Mouse (Mus musculus): ENCODE results near the gene Dmwd. TPM values are rescaled to one million over a fixed set of nuclear protein-coding genes. Genes with fewer than 3 reads are reported as not detected.
"Not testable (repeated sequence)": the region's sequence is repeated elsewhere in the genome, so short reads cannot be mapped to it uniquely, and the experiment has no call there.

The Dmwd gene
- polyA plus RNA-seq, 1 experiment from 2014 or later, result 30.0 TPM

DNA sequence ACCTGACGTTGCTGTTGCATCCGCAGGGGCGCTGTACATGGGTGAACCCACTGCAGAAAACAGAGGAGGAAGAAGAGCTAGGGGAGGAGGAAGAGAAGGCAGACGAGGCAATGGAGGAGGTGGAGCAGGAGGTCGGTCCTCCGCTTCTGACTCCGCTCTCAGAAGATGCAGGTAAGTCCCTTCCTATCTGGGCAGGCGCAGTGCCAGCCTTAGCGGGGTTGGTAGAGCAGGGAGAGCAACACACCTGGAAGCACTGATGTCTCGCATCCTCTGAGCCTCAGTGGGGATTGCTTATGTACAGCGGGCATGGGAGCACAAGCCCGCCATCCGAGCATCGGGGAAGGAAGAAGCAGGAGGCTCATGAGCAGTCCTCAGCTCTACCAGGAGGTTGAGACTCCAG, 9.0 kb upstream of the Dmwd start:
- Histone ChIP-seq H3K4me2 (ENCODE audit: low read length) (no peak overlapping the region), H3K4me1 (ENCODE audit: control insufficient read depth, insufficient read depth, low read depth, low read length) (no peaks in the 10 kb centered on the region), H3K9me3 (ENCODE audit: control insufficient read depth, low read length) (no peaks in the 10 kb centered on the region), H3K36me3 (ENCODE audit: control insufficient read depth, insufficient read depth, low read length) (no peaks in the 10 kb centered on the region), H3K27ac (ENCODE audit: low read depth, low read length) (no peak overlapping the region), H3K27me3 (replicated peaks; ENCODE audit: control insufficient read depth, insufficient read depth, low read length) (peaks cover 19% of the 10 kb centered on the region), H3K4me3 (ENCODE audit: low read length) (no peak overlapping the region), H3K9ac (ENCODE audit: low read depth, low read length) (no peak overlapping the region)
- 48% methylated on average over 14 of the region's 14 CpGs for WGBS
- ATAC-seq, result no peak

DNA sequence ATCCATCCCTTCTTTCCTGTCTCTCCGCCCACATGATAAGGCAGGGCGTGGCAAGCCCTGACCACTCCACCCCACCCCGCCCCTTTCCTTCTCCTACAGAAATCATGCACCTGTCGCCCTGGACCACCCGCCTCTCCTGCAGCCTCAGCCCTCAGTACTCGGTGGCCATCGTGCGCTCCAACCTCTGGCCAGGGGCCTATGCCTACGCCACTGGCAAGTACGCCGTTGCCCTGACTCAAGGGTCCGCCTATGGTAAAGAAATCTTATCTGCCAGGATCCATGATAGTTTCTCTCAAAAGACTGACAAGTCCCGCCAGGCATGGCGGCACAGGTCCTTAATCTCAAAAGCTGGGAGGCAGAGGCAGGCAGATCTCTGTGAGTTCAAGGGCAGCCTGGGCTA, 8.1 kb upstream of the Dmwd start:
- peaks cover 19% of the 10 kb centered on the region for H3K27me3 ChIP-seq (replicated peaks; ENCODE audit: control insufficient read depth, insufficient read depth, low read length)
- H3K9ac ChIP-seq (ENCODE audit: low read depth, low read length), result no peak overlapping the region
- H3K36me3 ChIP-seq (ENCODE audit: control insufficient read depth, insufficient read depth, low read length), result no peaks in the 10 kb centered on the region
- no peak overlapping the region for H3K4me3 ChIP-seq (ENCODE audit: low read length)
- no peaks in the 10 kb centered on the region for H3K9me3 ChIP-seq (ENCODE audit: control insufficient read depth, low read length)
- no peak for ATAC-seq
- H3K27ac ChIP-seq (ENCODE audit: low read depth, low read length), result no peak overlapping the region
- WGBS, result 69% methylated on average over 14 of the region's 14 CpGs
- H3K4me1 ChIP-seq (ENCODE audit: control insufficient read depth, insufficient read depth, low read depth, low read length), result no peaks in the 10 kb centered on the region
- no peak overlapping the region for H3K4me2 ChIP-seq (ENCODE audit: low read length)

DNA sequence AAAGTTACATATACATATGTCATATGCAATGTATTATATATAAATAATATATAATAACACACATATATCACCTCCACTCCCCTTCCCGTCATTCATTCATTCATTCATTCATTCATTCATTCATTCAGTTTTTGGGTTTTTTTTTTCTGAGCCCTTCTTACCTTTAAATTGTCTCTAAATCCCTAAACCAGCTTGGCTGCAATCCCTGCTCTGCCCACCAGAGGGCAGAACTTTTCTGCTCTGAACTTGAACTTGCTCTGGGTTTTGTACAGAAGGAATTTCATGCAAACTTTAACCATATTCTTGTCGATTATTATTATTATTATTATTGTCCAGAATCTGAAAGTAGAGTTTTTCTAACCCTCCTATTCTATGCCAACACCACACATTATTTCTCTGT, 7.3 kb upstream of the Dmwd start:
- H3K4me3 ChIP-seq (ENCODE audit: low read length), result no peak overlapping the region
- H3K4me1 ChIP-seq (ENCODE audit: control insufficient read depth, insufficient read depth, low read depth, low read length), result no peaks in the 10 kb centered on the region
- H3K27ac ChIP-seq (ENCODE audit: low read depth, low read length), result no peak overlapping the region
- peaks cover 19% of the 10 kb centered on the region for H3K27me3 ChIP-seq (replicated peaks; ENCODE audit: control insufficient read depth, insufficient read depth, low read length)
- H3K9me3 ChIP-seq (ENCODE audit: control insufficient read depth, low read length), result no peaks in the 10 kb centered on the region
- 9% methylated on average over 2 of the region's 2 CpGs for WGBS
- ATAC-seq, result no peak
- H3K36me3 ChIP-seq (ENCODE audit: control insufficient read depth, insufficient read depth, low read length), result no peaks in the 10 kb centered on the region
- no peak overlapping the region for H3K9ac ChIP-seq (ENCODE audit: low read depth, low read length)
- H3K4me2 ChIP-seq (ENCODE audit: low read length), result no peak overlapping the region

DNA sequence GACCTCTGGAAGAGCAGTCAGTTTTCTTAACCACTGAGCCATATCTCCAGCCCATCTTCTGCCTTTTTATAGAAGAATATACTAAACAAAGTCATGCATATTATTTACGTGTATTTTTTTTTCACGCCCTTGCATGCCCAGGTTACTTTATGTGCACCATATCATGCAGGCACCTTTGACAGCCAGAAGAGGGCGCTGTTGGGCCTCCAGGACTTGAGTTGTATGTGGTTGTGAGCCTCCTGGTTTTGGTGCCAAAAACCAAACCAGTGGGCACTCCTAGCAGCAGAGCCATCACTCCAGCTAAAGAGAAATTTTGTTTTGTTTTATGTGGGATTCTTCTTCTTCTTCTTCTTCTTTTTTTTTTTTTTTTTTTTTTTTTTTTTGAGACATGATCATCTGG, 6.5 kb upstream of the Dmwd start:
- Histone ChIP-seq H3K4me1 (ENCODE audit: control insufficient read depth, insufficient read depth, low read depth, low read length) (no peaks in the 10 kb centered on the region), H3K4me2 (ENCODE audit: low read length) (no peak overlapping the region), H3K27me3 (replicated peaks; ENCODE audit: control insufficient read depth, insufficient read depth, low read length) (peaks cover 15% of the 10 kb centered on the region), H3K27ac (ENCODE audit: low read depth, low read length) (no peak overlapping the region), H3K36me3 (ENCODE audit: control insufficient read depth, insufficient read depth, low read length) (no peaks in the 10 kb centered on the region), H3K9me3 (ENCODE audit: control insufficient read depth, low read length) (no peaks in the 10 kb centered on the region), H3K4me3 (ENCODE audit: low read length) (no peak overlapping the region), H3K9ac (ENCODE audit: low read depth, low read length) (no peak overlapping the region)
- ATAC-seq, result no peak
- 53% methylated on average over 3 of the region's 3 CpGs for WGBS

DNA sequence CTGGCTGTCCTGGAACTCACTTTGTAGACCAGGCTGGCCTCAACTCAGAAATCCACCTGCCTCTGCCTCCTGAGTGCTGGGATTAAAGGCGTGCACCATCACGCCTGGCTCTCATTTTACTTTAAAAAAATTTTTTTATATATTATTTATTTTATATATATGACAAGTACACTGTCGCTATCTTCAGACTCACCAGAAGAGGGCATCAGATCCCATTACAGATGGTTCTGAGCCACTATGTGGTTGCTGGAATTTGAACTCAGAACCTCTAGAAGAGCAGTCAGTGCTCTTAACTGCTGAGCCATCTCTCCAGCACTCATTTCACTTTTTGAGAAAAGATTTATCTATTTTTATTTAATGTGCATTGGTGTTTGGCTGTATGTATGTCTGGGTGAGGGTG, 5.0 kb upstream of the Dmwd start:
- not testable (repeated sequence) for H3K27ac ChIP-seq (ENCODE audit: low read depth, low read length); ATAC-seq; H3K4me2 ChIP-seq (ENCODE audit: low read length); H3K4me3 ChIP-seq (ENCODE audit: low read length); H3K27me3 ChIP-seq (replicated peaks; ENCODE audit: control insufficient read depth, insufficient read depth, low read length); H3K9ac ChIP-seq (ENCODE audit: low read depth, low read length); H3K9me3 ChIP-seq (ENCODE audit: control insufficient read depth, low read length); H3K4me1 ChIP-seq (ENCODE audit: control insufficient read depth, insufficient read depth, low read depth, low read length); H3K36me3 ChIP-seq (ENCODE audit: control insufficient read depth, insufficient read depth, low read length)
- WGBS, result 63% methylated on average over 3 of the region's 3 CpGs

DNA sequence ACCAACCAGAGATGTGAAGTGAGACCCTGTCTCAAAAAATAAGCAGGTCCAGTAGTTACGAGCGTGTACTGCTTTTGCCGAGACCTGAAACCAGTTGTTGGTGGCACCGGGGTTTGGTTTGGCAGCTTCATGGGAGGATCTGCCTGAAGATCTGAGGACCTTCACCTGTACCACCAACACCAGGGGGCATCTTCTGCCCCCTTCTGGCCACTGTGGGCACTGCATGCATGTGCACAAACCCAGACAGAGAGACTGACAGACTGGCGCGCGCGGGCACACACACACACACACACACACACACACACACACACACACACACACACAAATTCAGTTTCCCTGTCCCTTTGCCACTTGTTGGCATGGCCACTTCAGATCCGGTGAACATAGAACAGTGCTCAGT, 2.5 kb upstream of the Dmwd start:
- Histone ChIP-seq H3K9me3 (ENCODE audit: control insufficient read depth, low read length) (no peaks in the 10 kb centered on the region), H3K9ac (ENCODE audit: low read depth, low read length) (no peak overlapping the region), H3K4me2 (ENCODE audit: low read length) (no peak overlapping the region), H3K27me3 (replicated peaks; ENCODE audit: control insufficient read depth, insufficient read depth, low read length) (no peaks in the 10 kb centered on the region), H3K4me3 (ENCODE audit: low read length) (no peak overlapping the region), H3K36me3 (ENCODE audit: control insufficient read depth, insufficient read depth, low read length) (0 out of 2 replicates have a peak, but pooled peaks cover 6% of the 10 kb centered on the region), H3K4me1 (ENCODE audit: control insufficient read depth, insufficient read depth, low read depth, low read length) (peaks cover 16% of the 10 kb centered on the region), H3K27ac (ENCODE audit: low read depth, low read length) (no peak overlapping the region)
- WGBS, result 85% methylated on average over 9 of the region's 9 CpGs
- no peak for ATAC-seq

DNA sequence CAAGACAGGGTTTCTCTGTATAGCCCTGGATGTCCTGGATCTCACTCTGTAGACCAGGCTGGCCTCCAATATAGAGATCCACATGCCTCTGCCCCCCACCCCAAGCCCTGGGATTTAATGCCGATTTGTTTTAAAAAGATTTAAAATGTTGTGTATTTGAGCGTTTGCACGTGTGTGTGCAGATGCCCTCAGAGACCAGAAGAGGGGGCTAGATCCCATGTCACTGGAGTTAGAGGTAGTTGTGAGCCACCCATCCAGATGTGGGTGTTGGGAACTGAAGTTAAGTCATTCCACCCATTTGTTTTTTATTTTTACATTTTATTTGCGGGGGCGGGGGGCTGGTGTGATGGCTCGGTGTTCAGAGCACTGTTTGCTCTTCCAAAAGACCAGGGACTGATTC, 1.5 kb upstream of the Dmwd start:
- peaks cover 7% of the 10 kb centered on the region; the same call in 1 of the 2 replicates for H3K36me3 ChIP-seq (ENCODE audit: control insufficient read depth, insufficient read depth, low read length)
- H3K9me3 ChIP-seq (ENCODE audit: control insufficient read depth, low read length), result no peaks in the 10 kb centered on the region
- no peak overlapping the region for H3K4me2 ChIP-seq (ENCODE audit: low read length)
- ATAC-seq, result no peak
- no peak overlapping the region for H3K9ac ChIP-seq (ENCODE audit: low read depth, low read length)
- H3K27ac ChIP-seq (ENCODE audit: low read depth, low read length), result no peak overlapping the region
- H3K4me1 ChIP-seq (ENCODE audit: control insufficient read depth, insufficient read depth, low read depth, low read length), result peaks cover 16% of the 10 kb centered on the region
- 94% methylated on average over 6 of the region's 6 CpGs for WGBS
- no peak overlapping the region for H3K4me3 ChIP-seq (ENCODE audit: low read length)
- H3K27me3 ChIP-seq (replicated peaks; ENCODE audit: control insufficient read depth, insufficient read depth, low read length), result no peaks in the 10 kb centered on the region

DNA sequence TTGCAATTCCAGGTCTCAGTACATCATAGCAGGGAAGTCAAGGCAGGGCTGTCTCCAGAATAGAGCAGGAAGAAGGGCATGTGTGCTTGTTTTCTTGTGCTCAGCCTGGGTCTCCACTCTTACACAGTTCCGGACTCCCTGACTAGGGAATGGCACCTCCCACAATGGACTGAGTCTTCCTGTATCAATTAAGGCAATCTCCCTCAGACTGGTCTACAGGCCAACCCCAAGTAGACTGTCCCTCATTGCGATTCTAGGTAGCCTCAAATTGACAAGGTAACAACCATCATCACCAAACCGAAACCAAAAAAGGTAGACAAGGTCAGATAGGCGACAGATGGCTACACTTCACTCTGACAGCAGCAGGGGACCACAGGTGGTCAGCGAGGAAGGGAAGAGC, 796 bp upstream of the Dmwd start:
- no peaks in the 10 kb centered on the region for H3K27me3 ChIP-seq (replicated peaks; ENCODE audit: control insufficient read depth, insufficient read depth, low read length)
- H3K9me3 ChIP-seq (ENCODE audit: control insufficient read depth, low read length), result no peaks in the 10 kb centered on the region
- H3K27ac ChIP-seq (ENCODE audit: low read depth, low read length), result peak overlapping the region; percentile 67
- peak overlapping the region; percentile 63 for H3K4me2 ChIP-seq (ENCODE audit: low read length)
- H3K9ac ChIP-seq (ENCODE audit: low read depth, low read length), result peak overlapping the region; percentile 100; the same call in 1 of the 2 replicates
- H3K4me1 ChIP-seq (ENCODE audit: control insufficient read depth, insufficient read depth, low read depth, low read length), result peaks cover 16% of the 10 kb centered on the region
- H3K36me3 ChIP-seq (ENCODE audit: control insufficient read depth, insufficient read depth, low read length), result peaks cover 12% of the 10 kb centered on the region; the same call in 1 of the 2 replicates
- peak overlapping the region; percentile 95 for H3K4me3 ChIP-seq (ENCODE audit: low read length)
- no peak for ATAC-seq
- WGBS, result 57% methylated on average over 5 of the region's 5 CpGs

DNA sequence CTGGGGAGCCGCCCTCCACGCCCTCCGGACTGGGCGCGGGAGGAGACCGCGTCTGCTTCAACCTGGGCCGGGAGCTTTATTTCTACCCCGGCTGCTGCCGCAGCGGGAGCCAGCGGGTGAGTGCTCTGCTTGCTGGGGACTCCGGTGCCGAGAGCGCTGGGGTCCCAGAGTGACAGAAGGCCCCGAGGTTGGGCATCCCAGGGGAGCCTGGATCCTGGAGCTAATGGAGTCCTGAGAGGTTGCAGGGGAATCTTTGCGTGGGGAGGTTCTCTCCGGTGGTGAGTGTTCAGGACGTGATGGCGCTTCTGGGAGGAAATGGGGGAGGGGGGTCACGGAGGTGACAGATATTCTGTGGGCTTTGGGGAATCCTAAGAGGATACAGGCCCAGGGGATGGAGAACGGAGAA, 562 bp downstream of the Dmwd start:
- Histone ChIP-seq H3K4me3 (ENCODE audit: low read length) (peak overlapping the region; percentile 95), H3K36me3 (ENCODE audit: control insufficient read depth, insufficient read depth, low read length) (peaks cover 24% of the 10 kb centered on the region; the same call in 1 of the 2 replicates), H3K4me2 (ENCODE audit: low read length) (peak overlapping the region; percentile 90), H3K9me3 (ENCODE audit: control insufficient read depth, low read length) (no peaks in the 10 kb centered on the region), H3K27me3 (replicated peaks; ENCODE audit: control insufficient read depth, insufficient read depth, low read length) (no peaks in the 10 kb centered on the region), H3K9ac (ENCODE audit: low read depth, low read length) (peak overlapping the region; percentile 100), H3K4me1 (ENCODE audit: control insufficient read depth, insufficient read depth, low read depth, low read length) (peaks cover 16% of the 10 kb centered on the region), H3K27ac (ENCODE audit: low read depth, low read length) (peak overlapping the region; percentile 84)
- ATAC-seq, result no peak
- WGBS, result under 1% methylated on average over 22 of the region's 22 CpGs

DNA sequence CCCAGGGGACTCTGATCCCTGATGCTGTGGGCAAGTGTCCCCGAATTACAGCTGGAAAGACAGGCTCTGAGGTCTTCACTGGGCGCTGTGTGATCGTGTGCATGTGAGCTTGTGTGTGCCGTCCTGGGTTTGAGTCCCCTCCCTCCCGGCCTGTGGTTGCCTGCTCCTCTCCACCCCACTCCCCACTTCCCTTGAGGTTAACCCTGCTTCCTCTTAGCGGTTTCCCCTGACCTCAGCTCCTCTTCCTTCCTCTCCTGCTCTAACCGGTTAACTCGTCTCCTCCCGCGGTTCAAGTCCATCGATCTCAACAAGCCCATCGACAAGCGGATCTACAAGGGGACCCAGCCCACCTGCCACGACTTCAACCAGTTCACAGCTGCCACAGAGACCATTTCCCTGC, 1.7 kb downstream of the Dmwd start:
- Histone ChIP-seq H3K4me2 (ENCODE audit: low read length) (peak overlapping the region; percentile 90), H3K4me1 (ENCODE audit: control insufficient read depth, insufficient read depth, low read depth, low read length) (peaks cover 16% of the 10 kb centered on the region), H3K27ac (ENCODE audit: low read depth, low read length) (no peak overlapping the region), H3K9ac (ENCODE audit: low read depth, low read length) (no peak overlapping the region; the same call in 1 of the 2 replicates), H3K27me3 (replicated peaks; ENCODE audit: control insufficient read depth, insufficient read depth, low read length) (no peaks in the 10 kb centered on the region), H3K9me3 (ENCODE audit: control insufficient read depth, low read length) (no peaks in the 10 kb centered on the region), H3K4me3 (ENCODE audit: low read length) (peak overlapping the region; percentile 95), H3K36me3 (ENCODE audit: control insufficient read depth, insufficient read depth, low read length) (peaks cover 35% of the 10 kb centered on the region)
- 76% methylated on average over 14 of the region's 14 CpGs for WGBS
- ATAC-seq, result no peak

Data from hindbrain, embryonic 16.5 days (tissue).